Mouse (Mus musculus) layer of hippocampus, adult 8-10 months (tissue): ENCODE results near the gene Ttc9b. TPM values are rescaled to one million over a fixed set of nuclear protein-coding genes. Genes with fewer than 3 reads are reported as not detected.
"Not testable (repeated sequence)": the region's sequence is repeated elsewhere in the genome, so short reads cannot be mapped to it uniquely, and the experiment has no call there.

Source experiments
- DNase-seq, 2 experiments: peaks; one replicate each; pipeline ENCODE4 v3.0.0; 2022; ENCODE audit warnings: low spot score in 2 of 2
- total RNA-seq, 4 experiments: library from RNA; stranded (reverse); gene quantifications; 2 replicates each; pipeline ENCODE4 v1.2.4; 2022

Ttc9b gene
- total RNA-seq, 4 experiments from 2014 or later, result 37.0 to 42.0 (median 41.1) TPM

- not testable (repeated sequence) for DNase-seq
Observed at GRCm38 (mm10) chr7:27635094-27635493, 18.6 kb upstream of the Ttc9b start.

- DNase-seq, result no peak
Observed at GRCm38 (mm10) chr7:27644471-27644870, 9.2 kb upstream of the Ttc9b start.

GRCm38 (mm10) chr7:27646516-27646915 lies 7.2 kb upstream of the Ttc9b start:
- DNase-seq, result no peak

- DNase-seq, result no peak
Observed at GRCm38 (mm10) chr7:27647281-27648002, 6.3 kb upstream of the Ttc9b start.

- DNase-seq, result no peak
Observed at GRCm38 (mm10) chr7:27649723-27650122, 4.0 kb upstream of the Ttc9b start.

GRCm38 (mm10) chr7:27650949-27651348 lies 2.8 kb upstream of the Ttc9b start:
- peak; percentile 64 to 76 for DNase-seq

GRCm38 (mm10) chr7:27654607-27655276 lies 1.0 kb downstream of the Ttc9b start:
- DNase-seq, result peak; percentile 51 to 76

- no peak for DNase-seq
Observed at GRCm38 (mm10) chr7:27655545-27655944, 1.8 kb downstream of the Ttc9b start.

- no peak for DNase-seq
Observed at GRCm38 (mm10) chr7:27656600-27656999, 2.9 kb downstream of the Ttc9b start.

GRCm38 (mm10) chr7:27657824-27658395 lies 4.2 kb downstream of the Ttc9b start:
- no peak for DNase-seq

GRCm38 (mm10) chr7:27658712-27659663 lies 5.3 kb downstream of the Ttc9b start:
- no peak for DNase-seq

- DNase-seq, result no peak
Observed at GRCm38 (mm10) chr7:27662038-27662437, 8.3 kb downstream of the Ttc9b start.

- no peak for DNase-seq
Observed at GRCm38 (mm10) chr7:27673064-27673574, 19.4 kb downstream of the Ttc9b start.

- no peak for DNase-seq
Observed at GRCm38 (mm10) chr7:27673575-27674131, 19.9 kb downstream of the Ttc9b start.

GRCm38 (mm10) chr7:27674195-27674521 lies 20.4 kb downstream of the Ttc9b start:
- no peak for DNase-seq

GRCm38 (mm10) chr7:27674522-27675221 lies 21.0 kb downstream of the Ttc9b start, which contains the start of gene Map3k10:
Gene Map3k10 (minus strand): TSS chr7:27674598.
- DNase-seq, result peak; percentile 93 to 95

- DNase-seq, result no peak
Observed at GRCm38 (mm10) chr7:27675222-27675612, 21.5 kb downstream of the Ttc9b start.

- DNase-seq, result no peak
Observed at GRCm38 (mm10) chr7:27683218-27683617, 29.5 kb downstream of the Ttc9b start.

GRCm38 (mm10) chr7:27685220-27685619 lies 31.5 kb downstream of the Ttc9b start:
- no peak for DNase-seq

GRCm38 (mm10) chr7:27685681-27686080 lies 32.0 kb downstream of the Ttc9b start:
- no peak for DNase-seq
